Mouse (Mus musculus) lung, embryonic 16.5 days (tissue): ENCODE data around the gene Hmx3. TPM values are rescaled to one million over a fixed set of nuclear protein-coding genes. Genes with fewer than 3 reads are reported as not detected.

ENCODE experiments used
- ATAC-seq: fragments of 200-750 bp; cut with Nextera tagmentation; 2 replicates; pipeline ENCODE4 v1.8.0; 2017; ENCODE audit warnings: low read depth, mild to moderate bottlenecking, moderate library complexity
- H3K27ac ChIP-seq: fragments of 300-500 bp; sonication (generic); 2 replicates; pipeline ENCODE4 v1.5.1; 2014; ENCODE audit warnings: mild to moderate bottlenecking, control low read depth, low read length
- H3K27me3 ChIP-seq: fragments of 300-500 bp; sonication (generic); 2 replicates; pipeline ENCODE4 v1.6.1; 2014; ENCODE audit warnings: low read depth, low read length, mixed read lengths; ENCODE audit not compliant: control insufficient read depth, insufficient read depth
- H3K36me3 ChIP-seq: fragments of 300-500 bp; sonication (generic); 2 replicates; pipeline ENCODE4 v1.6.1; 2014; ENCODE audit warnings: low read length; ENCODE audit not compliant: control insufficient read depth, insufficient read depth
- H3K4me1 ChIP-seq: fragments of 300-500 bp; sonication (generic); replicated peaks from 2 replicates; pipeline ENCODE4 v1.6.1; 2014; ENCODE audit warnings: low read length, mixed read lengths; ENCODE audit not compliant: control insufficient read depth, insufficient read depth
- H3K4me2 ChIP-seq: fragments of 300-500 bp; sonication (generic); 2 replicates; pipeline ENCODE4 v1.6.1; 2014; ENCODE audit warnings: low read depth, low read length, control low read depth
- H3K4me3 ChIP-seq: fragments of 300-500 bp; sonication (generic); 2 replicates; pipeline ENCODE4 v1.5.1; 2014; ENCODE audit warnings: mild to moderate bottlenecking, low read length, control low read depth
- H3K9ac ChIP-seq: fragments of 300-500 bp; sonication (generic); 2 replicates; pipeline ENCODE4 v1.6.1; 2014; ENCODE audit warnings: low read length, control low read depth
- H3K9me3 ChIP-seq: fragments of 300-500 bp; sonication (generic); 2 replicates; pipeline ENCODE4 v1.6.1; 2016; ENCODE audit warnings: low read length; ENCODE audit not compliant: control insufficient read depth
- WGBS: fragments of 180-500 bp; shearing (Covaris S2); extraction: QIAGEN DNeasy Blood & Tissue Kit; methylation state at CpG from one replicate; pipeline ENCODE4 v1.1.7; 2014; 5-methylcytosine and 5-hydroxymethylcytosine counted together
- polyA plus RNA-seq: library from polyadenylated mRNA; unstranded; fragments of >200 nt; fragmentation: Nextera tagmentation; extraction: Ambion mirVana; gene quantifications from 2 replicates; pipeline ENCODE4 v1.2.1, GENCODE M21; 2015

The Hmx3 gene
- polyA plus RNA-seq, 1 experiment from 2014 or later, result not detected

GRCm38 (mm10) chr7:131555301-131556081 is 12.8 kb downstream of the Hmx3 start:
- Histone ChIP-seq H3K36me3 (no peaks in the 10 kb centered on the region), H3K9ac (no peak overlapping the region), H3K4me2 (peak overlapping the region; percentile 26), H3K4me1 (peaks cover 16% of the 10 kb centered on the region), H3K4me3 (peak overlapping the region; percentile 23; the same call in 1 of the 2 replicates), H3K27me3 (peaks cover 80% of the 10 kb centered on the region), H3K27ac (no peak overlapping the region), H3K9me3 (no peaks in the 10 kb centered on the region)
- WGBS, result under 1% methylated on average over 68 of the region's 68 CpGs
- no peak for ATAC-seq

DNA sequence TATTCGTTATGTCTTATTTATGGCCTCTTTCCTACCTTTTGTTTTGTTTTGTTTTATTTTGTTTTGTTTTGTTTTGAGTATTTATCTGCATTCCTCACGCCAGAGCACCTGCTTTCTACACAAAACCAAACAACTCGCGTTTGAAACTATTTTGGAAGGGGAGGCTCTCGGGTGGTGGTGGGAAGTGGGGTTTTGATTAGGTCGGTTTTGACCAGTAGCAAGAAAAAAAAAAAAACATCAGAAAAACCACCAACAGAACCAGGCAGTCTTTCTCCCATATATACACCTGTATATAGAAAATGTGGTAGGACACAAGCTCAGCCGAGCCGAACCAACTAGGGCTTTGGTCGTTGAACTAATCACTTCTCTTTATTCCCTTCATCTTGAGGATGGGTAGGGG is 13.4 kb downstream of the Hmx3 start:
- Histone ChIP-seq H3K36me3 (no peaks in the 10 kb centered on the region), H3K4me1 (peaks cover 17% of the 10 kb centered on the region), H3K4me2 (no peak overlapping the region), H3K27ac (no peak overlapping the region), H3K4me3 (no peak overlapping the region), H3K9ac (no peak overlapping the region), H3K9me3 (no peaks in the 10 kb centered on the region), H3K27me3 (peaks cover 73% of the 10 kb centered on the region)
- no peak for ATAC-seq
- WGBS, result 2% methylated on average over 9 of the region's 9 CpGs

GRCm38 (mm10) chr7:131556541-131557271 is 14.0 kb downstream of the Hmx3 start:
- WGBS, result 2% methylated on average over 37 of the region's 37 CpGs

GRCm38 (mm10) chr7:131557751-131558150 is 15.1 kb downstream of the Hmx3 start:
- ATAC-seq, result no peak
- peaks cover 23% of the 10 kb centered on the region for H3K4me1 ChIP-seq
- no peaks in the 10 kb centered on the region for H3K9me3 ChIP-seq
- no peak overlapping the region for H3K4me2 ChIP-seq
- H3K27ac ChIP-seq, result no peak overlapping the region
- H3K9ac ChIP-seq, result no peak overlapping the region
- 35% methylated on average over 2 of the region's 2 CpGs for WGBS
- peaks cover 5% of the 10 kb centered on the region for H3K36me3 ChIP-seq
- H3K27me3 ChIP-seq, result peaks cover 57% of the 10 kb centered on the region
- H3K4me3 ChIP-seq, result no peak overlapping the region

More at GRCm38 (mm10) chr7:131556541-131557271, 14.0 kb downstream of the Hmx3 start:
- Histone ChIP-seq H3K4me3 (no peak overlapping the region; the same call in 1 of the 2 replicates), H3K4me1 (peaks cover 20% of the 10 kb centered on the region), H3K9me3 (no peaks in the 10 kb centered on the region), H3K36me3 (no peaks in the 10 kb centered on the region; the same call in 1 of the 2 replicates), H3K9ac (no peak overlapping the region), H3K27me3 (peaks cover 67% of the 10 kb centered on the region), H3K27ac (no peak overlapping the region), H3K4me2 (no peak overlapping the region)
- ATAC-seq, result no peak

DNA sequence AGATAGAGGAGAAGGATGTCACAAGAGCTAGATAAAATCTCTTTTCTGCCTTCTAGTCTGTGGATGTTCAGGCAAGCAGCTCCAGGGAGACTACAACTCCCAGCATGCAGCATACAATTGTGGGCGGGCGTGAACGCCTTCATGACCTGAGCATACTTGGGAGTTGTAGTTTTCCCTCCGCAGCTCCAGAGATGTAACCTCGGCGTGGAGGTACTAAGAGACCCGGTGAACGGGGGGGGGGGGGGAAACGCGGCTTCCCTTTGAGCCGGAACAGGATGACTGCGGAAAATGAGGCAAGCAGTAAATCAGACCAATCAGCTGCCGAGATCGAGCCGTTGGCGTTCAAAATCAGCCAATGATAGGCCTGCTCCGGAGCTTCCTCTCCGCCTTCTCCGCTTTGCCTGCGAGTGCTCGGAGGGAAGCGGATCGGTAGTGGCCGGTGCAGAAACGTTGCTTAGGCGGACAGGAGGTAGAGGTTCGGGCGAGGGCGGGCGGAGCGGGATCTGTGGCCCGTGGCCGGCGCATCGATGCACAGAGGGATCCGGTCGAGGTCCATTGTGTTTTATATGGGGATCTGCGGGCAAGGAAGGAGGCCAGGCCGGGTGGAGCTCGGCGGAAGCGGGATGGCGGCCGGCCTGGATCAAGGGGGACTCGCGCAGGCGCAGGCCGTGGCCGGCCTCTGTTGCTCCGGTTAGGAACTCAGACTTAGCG is 17.5 kb downstream of the Hmx3 start, which contains the start of gene Bub3:
Bub3 (plus strand) TSS at position 237 of the 711 bp plus-strand sequence.
- Histone ChIP-seq H3K4me1 (peaks cover 15% of the 10 kb centered on the region), H3K9me3 (no peaks in the 10 kb centered on the region), H3K27me3 (peaks cover 34% of the 10 kb centered on the region), H3K4me2 (peak within 1 kb of the TSS; percentile 67), H3K9ac (peak within 1 kb of the TSS; percentile 96), H3K36me3 (peaks cover 23% of the 10 kb centered on the region), H3K4me3 (peak within 1 kb of the TSS; percentile 91), H3K27ac (peak within 1 kb of the TSS; percentile 93)
- peak; percentile 94 for ATAC-seq
- under 1% methylated on average over 45 of the region's 51 CpGs for WGBS

DNA sequence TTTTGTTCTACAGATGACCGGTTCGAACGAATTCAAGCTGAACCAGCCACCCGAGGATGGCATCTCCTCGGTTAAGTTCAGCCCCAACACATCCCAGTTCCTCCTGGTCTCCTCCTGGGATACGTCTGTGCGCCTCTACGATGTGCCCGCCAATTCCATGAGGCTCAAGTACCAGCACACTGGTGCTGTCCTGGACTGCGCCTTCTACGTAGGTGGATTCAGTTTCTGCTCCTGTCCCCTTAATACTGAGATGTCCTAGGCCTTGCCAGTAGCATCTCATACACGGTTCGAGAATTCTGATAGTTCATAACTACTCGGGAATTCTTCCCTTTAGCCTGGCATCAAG is 18.0 kb downstream of the Hmx3 start:
- peak; percentile 47 for ATAC-seq
- 0% methylated on average over 14 of the region's 14 CpGs for WGBS
- peaks cover 29% of the 10 kb centered on the region for H3K27me3 ChIP-seq
- H3K27ac ChIP-seq, result peak overlapping the region; percentile 93
- peaks cover 11% of the 10 kb centered on the region for H3K4me1 ChIP-seq
- no peaks in the 10 kb centered on the region for H3K9me3 ChIP-seq
- peak overlapping the region; percentile 67 for H3K4me2 ChIP-seq
- peak overlapping the region; percentile 91 for H3K4me3 ChIP-seq
- peaks cover 26% of the 10 kb centered on the region for H3K36me3 ChIP-seq
- H3K9ac ChIP-seq, result peak overlapping the region; percentile 96

- Histone ChIP-seq H3K9ac (no peak overlapping the region), H3K27me3 (no peaks in the 10 kb centered on the region), H3K9me3 (no peaks in the 10 kb centered on the region), H3K4me2 (no peak overlapping the region), H3K4me3 (no peak overlapping the region), H3K36me3 (peaks cover 29% of the 10 kb centered on the region), H3K27ac (no peak overlapping the region), H3K4me1 (no peaks in the 10 kb centered on the region)
- ATAC-seq, result no peak
- 70% methylated on average over 6 of the region's 6 CpGs for WGBS
Measured at GRCm38 (mm10) chr7:131575246-131575645, 32.6 kb downstream of the Hmx3 start.

DNA sequence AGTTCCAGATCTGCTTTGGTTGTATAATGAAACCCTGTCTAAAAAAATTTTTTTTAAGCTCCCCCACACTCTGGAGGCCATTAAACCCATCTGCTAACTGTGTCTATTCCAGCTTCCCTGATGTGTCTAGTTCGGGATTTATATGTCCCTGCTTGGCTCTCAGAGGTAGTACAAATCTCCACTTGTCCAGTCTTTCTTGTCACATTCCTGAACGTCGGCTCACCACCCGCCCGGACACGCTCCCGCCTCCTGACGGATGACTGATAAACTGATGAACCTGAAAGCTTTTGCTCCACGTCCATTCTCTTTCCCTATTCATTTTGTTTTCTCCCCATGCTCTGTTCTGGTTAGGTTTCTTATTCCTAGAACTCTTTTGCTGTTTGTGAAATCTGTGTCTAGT is 39.5 kb downstream of the Hmx3 start:
- no peaks in the 10 kb centered on the region for H3K27me3 ChIP-seq
- H3K36me3 ChIP-seq, result no peaks in the 10 kb centered on the region
- no peaks in the 10 kb centered on the region for H3K4me1 ChIP-seq
- H3K4me2 ChIP-seq, result no peak overlapping the region
- 13% methylated on average over 9 of the region's 9 CpGs for WGBS
- H3K9ac ChIP-seq, result no peak overlapping the region
- H3K27ac ChIP-seq, result no peak overlapping the region
- no peak overlapping the region for H3K4me3 ChIP-seq
- ATAC-seq, result no peak
- no peaks in the 10 kb centered on the region for H3K9me3 ChIP-seq

- Histone ChIP-seq H3K4me1 (no peaks in the 10 kb centered on the region), H3K9me3 (no peaks in the 10 kb centered on the region), H3K36me3 (no peaks in the 10 kb centered on the region), H3K9ac (no peak overlapping the region), H3K4me3 (no peak overlapping the region), H3K27me3 (no peaks in the 10 kb centered on the region), H3K4me2 (no peak overlapping the region), H3K27ac (no peak overlapping the region)
- 89% methylated on average over 5 of the region's 5 CpGs for WGBS
- ATAC-seq, result no peak
Measured at GRCm38 (mm10) chr7:131585551-131585950, 42.9 kb downstream of the Hmx3 start.
